Mouse (Mus musculus) layer of hippocampus, postnatal 25 days (tissue): Measurements from ENCODE around the gene Ints7. TPM values are rescaled to one million over a fixed set of nuclear protein-coding genes. Genes with fewer than 3 reads are reported as not detected.

Source experiments
- total RNA-seq, 2 experiments: library from RNA; stranded (reverse); gene quantifications; 2 replicates each; pipeline ENCODE4 v1.2.3; 2021

Gene Ints7
- total RNA-seq, 2 experiments from 2014 or later: 24.0 to 25.4 TPM

Other genes with a start within 250 kb of the Ints7 start
- gene Tmem206, start 249.7 kb upstream of the Ints7 start, total RNA-seq: 1 to 10 TPM; 8.7 to 9.6 TPM
- 10 to 100 TPM; 69.3 to 70.9 TPM for gene Ppp2r5a, start 172.4 kb upstream of the Ints7 start, total RNA-seq
- gene Dtl, start 92 bp upstream of the Ints7 start, total RNA-seq: 1 to 10 TPM; 1.2 TPM
- gene Lpgat1, start 142.2 kb downstream of the Ints7 start, total RNA-seq: 100 to 1,000 TPM; 114 to 120 TPM
- 1 to 10 TPM; 1.0 to 1.1 TPM for gene Nek2, start 245.8 kb downstream of the Ints7 start, total RNA-seq